Mouse (Mus musculus): ENCODE results near the gene Fam172a. TPM values are rescaled to one million over a fixed set of nuclear protein-coding genes. Genes with fewer than 3 reads are reported as not detected.
A peak's percentile ranks its signal among the peaks of the same experiment; 100 is the strongest.

Gene Fam172a
- polyA plus RNA-seq, 1 experiment from 2014 or later: 18.8 TPM

- no peaks in the 10 kb centered on the region for H3K9me3 ChIP-seq (replicated peaks; ENCODE audit: control insufficient read depth, low read length)
- H3K4me2 ChIP-seq: no peak overlapping the region
- no peak overlapping the region for H3K4me3 ChIP-seq (ENCODE audit: low read depth, low read length)
- no peak for ATAC-seq (replicated peaks; ENCODE audit: insufficient number of reproducible peaks, low FRiP score, low TSS enrichment)
- H3K9ac ChIP-seq (ENCODE audit: low read depth, low read length): no peak overlapping the region
- H3K36me3 ChIP-seq (ENCODE audit: control insufficient read depth, insufficient read depth, low read length): no peaks in the 10 kb centered on the region
- H3K4me1 ChIP-seq (ENCODE audit: control insufficient read depth, insufficient read depth, low read length): peaks cover 8% of the 10 kb centered on the region; the same call in 1 of the 2 replicates
- peaks cover 32% of the 10 kb centered on the region for H3K27me3 ChIP-seq (ENCODE audit: control insufficient read depth, insufficient read depth, low read length)
- H3K27ac ChIP-seq (ENCODE audit: low read depth, low read length): no peak overlapping the region
Measured at GRCm38 (mm10) chr13:78205426-78205825, 503.6 kb downstream of the Fam172a start.

GRCm38 (mm10) chr13:78206891-78207430 lies 505.1 kb downstream of the Fam172a start:
- Histone ChIP-seq H3K4me1 (ENCODE audit: control insufficient read depth, insufficient read depth, low read length) (peaks cover 8% of the 10 kb centered on the region; the same call in 1 of the 2 replicates), H3K36me3 (ENCODE audit: control insufficient read depth, insufficient read depth, low read length) (no peaks in the 10 kb centered on the region), H3K27me3 (ENCODE audit: control insufficient read depth, insufficient read depth, low read length) (peaks cover 47% of the 10 kb centered on the region), H3K4me2 (no peak overlapping the region), H3K9ac (ENCODE audit: low read depth, low read length) (no peak overlapping the region), H3K27ac (ENCODE audit: low read depth, low read length) (no peak overlapping the region), H3K9me3 (replicated peaks; ENCODE audit: control insufficient read depth, low read length) (no peaks in the 10 kb centered on the region), H3K4me3 (ENCODE audit: low read depth, low read length) (no peak overlapping the region)
- no peak for ATAC-seq (replicated peaks; ENCODE audit: insufficient number of reproducible peaks, low FRiP score, low TSS enrichment)
- WGBS (ENCODE audit: insufficient replicate concordance): 42% methylated on average over 7 of the region's 7 CpGs

DNA sequence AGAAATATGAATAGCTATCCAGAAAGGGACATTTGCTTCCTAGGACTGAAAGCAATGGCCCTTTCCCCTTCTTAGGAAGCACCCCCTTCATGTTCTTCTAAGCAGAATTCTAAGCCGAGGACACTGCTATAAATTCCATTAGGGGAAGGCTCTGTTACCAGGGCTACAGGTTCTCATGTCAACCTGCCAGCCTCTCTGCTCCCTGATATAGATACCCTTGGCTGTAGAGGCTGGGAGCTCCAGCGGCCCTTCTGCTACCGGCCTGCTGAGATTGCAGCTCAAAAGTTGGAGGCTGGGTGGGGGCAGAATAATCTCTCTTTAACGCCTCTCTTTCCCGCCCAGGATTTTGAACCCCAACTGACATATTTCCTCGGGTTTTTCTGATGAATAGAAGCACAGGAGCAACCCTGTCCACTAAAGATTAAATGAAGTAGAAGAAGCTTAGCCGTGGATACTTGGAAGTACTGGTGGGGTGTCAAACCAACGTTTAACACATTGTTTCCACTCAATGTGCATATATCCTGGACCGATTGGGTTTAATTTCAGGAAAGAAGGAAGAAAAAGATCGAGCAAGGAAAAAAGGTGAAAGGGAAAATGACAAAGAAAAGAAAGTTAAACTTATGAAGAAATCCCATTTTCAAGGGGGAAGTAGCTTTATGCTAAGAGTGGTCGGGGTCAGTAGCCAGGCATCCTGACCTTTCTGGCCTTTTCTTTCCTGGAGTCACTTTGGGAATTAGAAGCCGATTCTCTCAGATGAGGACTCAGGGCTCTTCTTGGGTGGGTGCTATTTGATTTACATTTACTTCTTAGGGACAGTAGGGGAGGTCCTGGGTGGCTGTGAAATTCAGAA lies 506.2 kb downstream of the Fam172a start:
- ATAC-seq (replicated peaks; ENCODE audit: insufficient number of reproducible peaks, low FRiP score, low TSS enrichment): no peak
- Histone ChIP-seq H3K4me3 (ENCODE audit: low read depth, low read length) (no peak overlapping the region), H3K9me3 (replicated peaks; ENCODE audit: control insufficient read depth, low read length) (no peaks in the 10 kb centered on the region), H3K36me3 (ENCODE audit: control insufficient read depth, insufficient read depth, low read length) (no peaks in the 10 kb centered on the region), H3K27ac (ENCODE audit: low read depth, low read length) (no peak overlapping the region), H3K9ac (ENCODE audit: low read depth, low read length) (no peak overlapping the region), H3K4me2 (peak overlapping the region; percentile 23; the same call in 1 of the 2 replicates), H3K27me3 (ENCODE audit: control insufficient read depth, insufficient read depth, low read length) (peaks cover 58% of the 10 kb centered on the region), H3K4me1 (ENCODE audit: control insufficient read depth, insufficient read depth, low read length) (peaks cover 8% of the 10 kb centered on the region; the same call in 1 of the 2 replicates)
- 18% methylated on average over 12 of the region's 12 CpGs for WGBS (ENCODE audit: insufficient replicate concordance)

- Histone ChIP-seq H3K9me3 (replicated peaks; ENCODE audit: control insufficient read depth, low read length) (no peaks in the 10 kb centered on the region), H3K4me1 (ENCODE audit: control insufficient read depth, insufficient read depth, low read length) (peaks cover 8% of the 10 kb centered on the region; the same call in 1 of the 2 replicates), H3K27ac (ENCODE audit: low read depth, low read length) (no peak overlapping the region), H3K4me3 (ENCODE audit: low read depth, low read length) (no peak overlapping the region), H3K4me2 (peak overlapping the region; percentile 79; the same call in 1 of the 2 replicates), H3K9ac (ENCODE audit: low read depth, low read length) (no peak overlapping the region), H3K27me3 (ENCODE audit: control insufficient read depth, insufficient read depth, low read length) (peaks cover 59% of the 10 kb centered on the region), H3K36me3 (ENCODE audit: control insufficient read depth, insufficient read depth, low read length) (no peaks in the 10 kb centered on the region)
- no peak for ATAC-seq (replicated peaks; ENCODE audit: insufficient number of reproducible peaks, low FRiP score, low TSS enrichment)
- 18% methylated on average over 14 of the region's 14 CpGs for WGBS (ENCODE audit: insufficient replicate concordance)
Measured at GRCm38 (mm10) chr13:78208689-78209410, 507.0 kb downstream of the Fam172a start.

- H3K36me3 ChIP-seq (ENCODE audit: control insufficient read depth, insufficient read depth, low read length): no peaks in the 10 kb centered on the region
- WGBS (ENCODE audit: insufficient replicate concordance): 2% methylated on average over 12 of the region's 12 CpGs
Measured at GRCm38 (mm10) chr13:78209611-78210028, 507.8 kb downstream of the Fam172a start.

DNA sequence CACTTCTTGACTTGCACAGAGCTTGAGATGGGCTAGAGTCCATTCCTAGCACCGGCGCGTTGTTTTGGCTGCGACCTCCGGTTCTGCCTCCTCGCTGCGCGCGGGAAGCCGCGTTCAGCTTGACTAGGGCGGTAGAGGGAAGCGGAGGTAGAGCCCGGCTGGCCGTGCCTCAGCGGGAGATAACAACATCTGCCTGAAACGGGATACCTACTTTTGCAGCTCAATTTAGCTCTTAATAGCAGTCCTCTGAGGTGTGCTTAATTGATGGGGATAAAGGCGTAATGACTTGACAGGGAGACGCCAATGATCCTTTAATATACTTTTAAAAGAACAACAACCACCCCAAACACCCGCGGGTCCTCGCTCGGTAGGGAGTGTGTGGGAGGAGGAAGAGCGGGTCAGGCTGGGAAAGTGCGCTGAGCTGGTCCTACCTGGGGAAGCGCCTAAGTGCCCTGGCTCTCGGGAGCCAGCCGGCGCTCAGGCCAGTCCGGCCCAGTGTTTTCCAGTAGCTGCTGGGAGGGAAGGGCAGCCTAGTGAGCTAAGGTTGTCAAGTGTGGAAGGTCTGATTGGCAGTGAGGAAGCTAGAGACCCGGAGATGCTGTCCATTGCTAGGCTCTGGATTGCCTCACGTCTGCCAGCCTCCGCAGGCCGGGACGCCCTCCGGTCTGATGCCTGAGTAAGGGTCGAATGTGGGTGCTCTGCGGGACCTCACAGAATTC lies 508.4 kb downstream of the Fam172a start:
- H3K4me1 ChIP-seq (ENCODE audit: control insufficient read depth, insufficient read depth, low read length): peaks cover 8% of the 10 kb centered on the region; the same call in 1 of the 2 replicates
- no peaks in the 10 kb centered on the region for H3K36me3 ChIP-seq (ENCODE audit: control insufficient read depth, insufficient read depth, low read length)
- under 1% methylated on average over 38 of the region's 38 CpGs for WGBS (ENCODE audit: insufficient replicate concordance)
- H3K9me3 ChIP-seq (replicated peaks; ENCODE audit: control insufficient read depth, low read length): no peaks in the 10 kb centered on the region
- peaks cover 59% of the 10 kb centered on the region for H3K27me3 ChIP-seq (ENCODE audit: control insufficient read depth, insufficient read depth, low read length)
- peak overlapping the region; percentile 79 for H3K4me2 ChIP-seq
- peak overlapping the region; percentile 42 for H3K4me3 ChIP-seq (ENCODE audit: low read depth, low read length)
- peak overlapping the region; percentile 34; the same call in 1 of the 2 replicates for H3K9ac ChIP-seq (ENCODE audit: low read depth, low read length)
- H3K27ac ChIP-seq (ENCODE audit: low read depth, low read length): no peak overlapping the region
- ATAC-seq (replicated peaks; ENCODE audit: insufficient number of reproducible peaks, low FRiP score, low TSS enrichment): peak; percentile 53; the same call in 1 of the 2 replicates

More at GRCm38 (mm10) chr13:78209611-78210028, 507.8 kb downstream of the Fam172a start:
- Histone ChIP-seq H3K9ac (ENCODE audit: low read depth, low read length) (peak overlapping the region; percentile 34; the same call in 1 of the 2 replicates), H3K27me3 (ENCODE audit: control insufficient read depth, insufficient read depth, low read length) (peaks cover 59% of the 10 kb centered on the region), H3K4me2 (peak overlapping the region; percentile 79), H3K4me3 (ENCODE audit: low read depth, low read length) (peak overlapping the region; percentile 42), H3K9me3 (replicated peaks; ENCODE audit: control insufficient read depth, low read length) (no peaks in the 10 kb centered on the region), H3K27ac (ENCODE audit: low read depth, low read length) (no peak overlapping the region), H3K4me1 (ENCODE audit: control insufficient read depth, insufficient read depth, low read length) (peaks cover 8% of the 10 kb centered on the region; the same call in 1 of the 2 replicates)
- no peak for ATAC-seq (replicated peaks; ENCODE audit: insufficient number of reproducible peaks, low FRiP score, low TSS enrichment)

- Histone ChIP-seq H3K4me2 (peak overlapping the region; percentile 79), H3K9ac (ENCODE audit: low read depth, low read length) (no peak overlapping the region), H3K4me1 (ENCODE audit: control insufficient read depth, insufficient read depth, low read length) (peaks cover 8% of the 10 kb centered on the region; the same call in 1 of the 2 replicates), H3K27me3 (ENCODE audit: control insufficient read depth, insufficient read depth, low read length) (peaks cover 59% of the 10 kb centered on the region), H3K36me3 (ENCODE audit: control insufficient read depth, insufficient read depth, low read length) (no peaks in the 10 kb centered on the region), H3K9me3 (replicated peaks; ENCODE audit: control insufficient read depth, low read length) (no peaks in the 10 kb centered on the region), H3K27ac (ENCODE audit: low read depth, low read length) (no peak overlapping the region), H3K4me3 (ENCODE audit: low read depth, low read length) (peak overlapping the region; percentile 42)
- WGBS (ENCODE audit: insufficient replicate concordance): 3% methylated on average over 13 of the region's 13 CpGs
- no peak for ATAC-seq (replicated peaks; ENCODE audit: insufficient number of reproducible peaks, low FRiP score, low TSS enrichment)
Measured at GRCm38 (mm10) chr13:78210748-78211089, 508.9 kb downstream of the Fam172a start.

All from heart, embryonic 11.5 days (tissue).